Mouse (Mus musculus): ENCODE results near the gene Trim47. TPM values are rescaled to one million over a fixed set of nuclear protein-coding genes. Genes with fewer than 3 reads are reported as not detected.

Gene Trim47
- polyA plus RNA-seq, 1 experiment from 2014 or later = 13.1 TPM

DNA sequence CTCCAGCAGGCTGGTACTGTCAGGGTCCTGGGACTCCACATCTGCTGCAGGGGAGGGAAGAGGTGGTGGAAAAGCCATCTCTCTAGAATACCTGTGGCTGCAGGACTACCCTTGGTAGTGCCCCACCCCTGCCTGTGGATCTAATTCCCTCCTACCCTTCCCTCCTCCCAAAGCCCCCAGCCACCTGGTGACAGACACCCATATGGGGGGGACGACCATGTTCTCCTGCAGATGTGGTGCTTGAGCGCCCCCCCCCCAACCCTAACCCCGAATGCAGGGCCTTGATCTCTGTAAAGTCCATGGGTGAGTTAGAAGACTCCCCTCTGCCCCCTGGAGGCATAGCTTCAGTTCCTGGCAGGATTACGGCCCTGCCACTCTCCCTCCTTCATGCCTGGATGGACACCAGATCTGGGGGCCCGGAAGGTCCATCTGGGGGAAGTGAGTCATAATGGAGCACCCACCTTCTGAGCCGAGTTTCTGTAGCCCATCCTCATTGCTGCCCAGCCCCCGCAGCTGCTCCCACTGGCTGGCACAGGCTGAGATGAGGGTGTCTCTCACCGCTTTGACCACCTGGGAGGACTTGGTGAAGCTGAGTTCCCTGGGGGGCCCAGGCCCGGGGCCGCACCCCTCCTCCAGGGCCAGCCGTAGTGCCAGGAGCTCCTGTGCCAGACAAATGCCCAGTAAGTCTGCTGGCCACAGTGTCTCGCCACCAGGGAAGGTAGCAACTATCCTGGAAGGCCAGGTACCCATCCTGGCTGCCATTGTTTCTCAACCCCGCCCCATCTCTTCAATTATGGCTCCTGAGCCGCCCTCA lies 19.8 kb downstream of the Trim47 start:
- H3K27me3 ChIP-seq (replicated peaks; ENCODE audit: control insufficient read depth, insufficient read depth, low read length) = peaks cover 45% of the 10 kb centered on the region
- no peak overlapping the region for H3K4me2 ChIP-seq (ENCODE audit: low read length)
- DNase-seq (ENCODE audit: low spot score) (no peak), ATAC-seq (replicated peaks; ENCODE audit: low FRiP score, low TSS enrichment, low read depth) (no peak)
- 37% methylated on average over 14 of the region's 14 CpGs for WGBS
- peaks cover 39% of the 10 kb centered on the region for H3K4me1 ChIP-seq (replicated peaks; ENCODE audit: control insufficient read depth, insufficient read depth, low read length)
- no peak overlapping the region for H3K4me3 ChIP-seq (ENCODE audit: low read depth, low read length)
- H3K9me3 ChIP-seq (ENCODE audit: control insufficient read depth, low read length) = no peaks in the 10 kb centered on the region
- no peak overlapping the region for H3K27ac ChIP-seq (ENCODE audit: low read depth)
- no peak overlapping the region for H3K9ac ChIP-seq (ENCODE audit: low read length)
- H3K36me3 ChIP-seq (ENCODE audit: control insufficient read depth, insufficient read depth, low read length) = no peaks in the 10 kb centered on the region

DNA sequence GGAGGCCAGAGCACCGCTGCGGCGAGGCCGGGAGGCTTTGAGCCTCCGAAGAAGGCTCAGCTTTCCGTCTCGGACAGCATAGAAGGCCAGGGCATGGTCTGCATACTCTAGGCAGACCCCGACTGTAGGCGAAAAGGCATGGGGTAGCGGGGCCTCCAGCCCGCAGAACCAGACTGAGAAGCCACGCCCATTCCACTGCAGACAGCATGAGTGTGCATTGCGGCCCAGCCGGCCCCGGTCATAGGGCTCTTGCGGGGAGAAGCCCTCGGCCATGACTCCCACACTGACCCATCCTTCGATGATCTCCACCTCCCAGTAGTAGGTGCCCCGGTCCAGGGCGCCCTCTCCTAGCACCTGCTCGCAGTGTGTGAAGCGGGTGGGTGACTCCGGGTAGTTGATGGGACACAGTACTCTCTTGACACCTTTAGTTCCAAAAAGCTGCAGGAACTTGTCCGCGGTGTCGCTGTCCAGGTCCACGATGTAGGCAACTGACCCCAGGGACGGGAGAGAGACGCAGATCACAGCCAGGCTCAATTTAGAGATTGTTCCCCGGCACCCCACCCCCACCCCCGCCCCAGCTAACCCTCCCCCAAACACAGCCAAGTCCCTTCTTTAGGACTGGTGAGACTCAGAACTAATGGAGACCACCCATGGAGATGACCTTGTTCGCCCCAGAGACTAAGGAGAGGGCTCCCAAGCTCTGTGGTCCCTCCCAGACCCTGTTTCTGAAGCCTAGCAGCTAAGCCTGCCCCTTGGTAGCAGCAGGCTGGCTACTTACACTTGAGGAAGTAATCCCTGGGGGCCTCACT lies 20.7 kb downstream of the Trim47 start:
- Histone ChIP-seq H3K4me3 (ENCODE audit: low read depth, low read length) (0 out of 2 replicates have a peak overlapping the region, but pooled peaks have one; percentile 4), H3K9ac (ENCODE audit: low read length) (0 out of 2 replicates have a peak overlapping the region, but pooled peaks have one; percentile 3), H3K4me2 (ENCODE audit: low read length) (peak overlapping the region; percentile 42), H3K4me1 (replicated peaks; ENCODE audit: control insufficient read depth, insufficient read depth, low read length) (peaks cover 47% of the 10 kb centered on the region), H3K9me3 (ENCODE audit: control insufficient read depth, low read length) (no peaks in the 10 kb centered on the region), H3K27me3 (replicated peaks; ENCODE audit: control insufficient read depth, insufficient read depth, low read length) (peaks cover 45% of the 10 kb centered on the region), H3K27ac (ENCODE audit: low read depth) (no peak overlapping the region), H3K36me3 (ENCODE audit: control insufficient read depth, insufficient read depth, low read length) (no peaks in the 10 kb centered on the region)
- ATAC-seq (replicated peaks; ENCODE audit: low FRiP score, low TSS enrichment, low read depth) (no peak), DNase-seq (ENCODE audit: low spot score) (no peak)
- WGBS = 25% methylated on average over 32 of the region's 32 CpGs

DNA sequence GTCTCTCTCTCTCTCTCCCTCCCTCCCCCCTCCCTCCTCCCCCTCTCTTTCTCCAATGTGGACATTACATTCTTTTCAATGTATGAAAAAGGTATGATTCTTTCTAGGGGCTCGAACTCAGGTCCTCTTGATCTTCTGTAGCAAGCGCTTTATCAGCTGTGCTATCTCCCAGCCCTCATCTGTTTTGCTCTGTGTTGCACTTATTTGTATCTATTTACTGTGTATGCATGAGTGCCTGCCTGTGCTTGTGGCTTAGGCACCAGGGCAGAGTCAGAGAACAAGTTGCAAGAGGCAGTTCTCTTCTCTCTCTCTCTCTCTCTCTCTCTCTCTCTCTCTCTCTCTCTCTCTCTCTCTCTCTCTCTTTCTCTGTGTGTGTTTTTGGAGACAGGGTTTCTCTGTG lies 21.9 kb downstream of the Trim47 start:
- WGBS = 100% methylated on average over 2 of the region's 2 CpGs
- DNase-seq (ENCODE audit: low spot score) (no peak), ATAC-seq (replicated peaks; ENCODE audit: low FRiP score, low TSS enrichment, low read depth) (no peak)
- Histone ChIP-seq H3K4me2 (ENCODE audit: low read length) (no peak overlapping the region), H3K9me3 (ENCODE audit: control insufficient read depth, low read length) (no peaks in the 10 kb centered on the region), H3K27ac (ENCODE audit: low read depth) (no peak overlapping the region), H3K36me3 (ENCODE audit: control insufficient read depth, insufficient read depth, low read length) (no peaks in the 10 kb centered on the region), H3K4me1 (replicated peaks; ENCODE audit: control insufficient read depth, insufficient read depth, low read length) (peaks cover 60% of the 10 kb centered on the region), H3K4me3 (ENCODE audit: low read depth, low read length) (no peak overlapping the region), H3K9ac (ENCODE audit: low read length) (no peak overlapping the region), H3K27me3 (replicated peaks; ENCODE audit: control insufficient read depth, insufficient read depth, low read length) (peaks cover 34% of the 10 kb centered on the region)

DNA sequence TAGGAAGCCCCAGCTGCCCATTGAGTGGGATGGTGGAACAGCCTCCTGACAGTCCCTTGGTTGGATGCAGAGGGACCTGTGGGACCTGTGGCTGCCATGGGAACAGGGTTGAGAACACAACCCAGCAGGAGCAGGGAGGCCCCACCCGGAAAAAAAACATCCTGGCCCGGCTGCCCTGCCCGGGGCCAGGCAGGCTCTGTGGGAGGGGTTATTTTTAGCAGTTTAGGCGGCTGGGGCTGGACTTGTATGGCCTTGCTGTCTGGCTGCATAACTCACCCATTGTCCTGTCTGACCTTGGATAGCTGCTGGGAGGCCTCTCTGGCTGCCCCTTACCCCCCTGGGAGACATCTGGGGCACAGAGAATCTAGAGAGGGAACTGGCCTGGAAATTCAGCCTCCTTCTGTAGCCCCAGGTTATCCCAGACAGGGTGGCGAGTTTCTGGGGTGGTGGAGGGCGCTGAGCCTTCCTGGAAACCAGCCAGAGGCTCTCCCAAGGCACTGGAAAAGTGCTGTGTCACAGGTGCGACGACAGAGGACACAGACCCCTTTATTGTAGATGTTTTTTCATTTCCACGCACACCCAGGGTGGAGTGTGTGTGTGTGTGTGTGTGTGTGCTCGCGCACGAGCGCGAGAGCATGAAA lies 22.9 kb downstream of the Trim47 start:
- H3K4me3 ChIP-seq (ENCODE audit: low read depth, low read length) = no peak overlapping the region
- peak; percentile 74 for DNase-seq (ENCODE audit: low spot score)
- no peaks in the 10 kb centered on the region for H3K9me3 ChIP-seq (ENCODE audit: control insufficient read depth, low read length)
- peak; percentile 50 for ATAC-seq (replicated peaks; ENCODE audit: low FRiP score, low TSS enrichment, low read depth)
- peak overlapping the region; percentile 60 for H3K27ac ChIP-seq (ENCODE audit: low read depth)
- peaks cover 62% of the 10 kb centered on the region for H3K4me1 ChIP-seq (replicated peaks; ENCODE audit: control insufficient read depth, insufficient read depth, low read length)
- no peak overlapping the region for H3K9ac ChIP-seq (ENCODE audit: low read length)
- 0 out of 2 replicates have a peak overlapping the region, but pooled peaks have one; percentile 7 for H3K4me2 ChIP-seq (ENCODE audit: low read length)
- no peaks in the 10 kb centered on the region for H3K36me3 ChIP-seq (ENCODE audit: control insufficient read depth, insufficient read depth, low read length)
- peaks cover 24% of the 10 kb centered on the region for H3K27me3 ChIP-seq (replicated peaks; ENCODE audit: control insufficient read depth, insufficient read depth, low read length)
- 33% methylated on average over 14 of the region's 14 CpGs for WGBS

DNA sequence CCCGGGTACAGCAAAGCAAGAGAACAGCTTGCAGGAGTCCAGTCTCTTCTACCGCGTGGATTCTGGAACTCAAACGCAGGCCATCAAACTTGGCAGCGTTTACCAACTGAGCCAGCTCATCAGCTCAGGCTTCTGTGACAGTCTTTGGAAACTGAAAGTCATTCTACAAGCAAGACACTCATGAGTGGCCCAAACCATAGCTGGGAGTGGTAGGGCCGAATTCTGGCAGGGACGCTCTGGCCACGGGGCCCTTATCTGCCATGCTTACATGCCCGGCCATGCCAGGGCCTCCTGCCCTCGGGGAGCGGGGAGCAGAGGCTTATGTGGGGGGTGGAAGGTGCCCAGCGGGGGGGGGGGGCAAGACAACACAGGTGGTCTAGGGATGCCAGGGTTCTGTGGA lies 23.4 kb downstream of the Trim47 start:
- ATAC-seq (replicated peaks; ENCODE audit: low FRiP score, low TSS enrichment, low read depth) = no peak
- H3K4me3 ChIP-seq (ENCODE audit: low read depth, low read length) = no peak overlapping the region
- no peaks in the 10 kb centered on the region for H3K36me3 ChIP-seq (ENCODE audit: control insufficient read depth, insufficient read depth, low read length)
- peaks cover 19% of the 10 kb centered on the region for H3K27me3 ChIP-seq (replicated peaks; ENCODE audit: control insufficient read depth, insufficient read depth, low read length)
- DNase-seq (ENCODE audit: low spot score) = no peak
- H3K9ac ChIP-seq (ENCODE audit: low read length) = no peak overlapping the region
- WGBS = 71% methylated on average over 12 of the region's 12 CpGs
- peak overlapping the region; percentile 60; the same call in 1 of the 2 replicates for H3K27ac ChIP-seq (ENCODE audit: low read depth)
- no peak overlapping the region for H3K4me2 ChIP-seq (ENCODE audit: low read length)
- peaks cover 63% of the 10 kb centered on the region for H3K4me1 ChIP-seq (replicated peaks; ENCODE audit: control insufficient read depth, insufficient read depth, low read length)
- no peaks in the 10 kb centered on the region for H3K9me3 ChIP-seq (ENCODE audit: control insufficient read depth, low read length)

DNA sequence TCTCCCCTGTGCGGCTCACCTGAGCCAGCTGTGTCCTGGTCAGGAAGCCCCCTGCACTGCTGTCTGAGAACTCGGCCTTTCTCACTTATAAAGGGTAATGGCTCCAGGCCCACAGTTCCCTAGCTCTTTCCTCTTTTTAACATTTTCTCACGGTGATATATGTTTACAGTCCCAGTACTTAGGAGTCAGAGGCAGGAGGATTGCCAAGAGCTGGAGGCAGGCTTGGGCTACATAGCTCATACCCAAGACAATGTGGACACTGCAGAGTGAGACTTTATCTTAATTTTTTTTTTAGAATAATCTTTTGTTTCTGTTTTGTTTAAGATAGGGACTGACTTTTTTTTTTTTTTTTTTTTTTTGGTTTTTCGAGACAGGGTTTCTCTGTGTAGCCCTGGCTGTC lies 24.5 kb downstream of the Trim47 start:
- Histone ChIP-seq H3K36me3 (ENCODE audit: control insufficient read depth, insufficient read depth, low read length) (no peaks in the 10 kb centered on the region), H3K4me3 (ENCODE audit: low read depth, low read length) (no peak overlapping the region), H3K9me3 (ENCODE audit: control insufficient read depth, low read length) (no peaks in the 10 kb centered on the region), H3K9ac (ENCODE audit: low read length) (no peak overlapping the region), H3K27ac (ENCODE audit: low read depth) (peak overlapping the region; percentile 74; the same call in 1 of the 2 replicates), H3K4me1 (replicated peaks; ENCODE audit: control insufficient read depth, insufficient read depth, low read length) (peaks cover 64% of the 10 kb centered on the region), H3K4me2 (ENCODE audit: low read length) (no peak overlapping the region), H3K27me3 (replicated peaks; ENCODE audit: control insufficient read depth, insufficient read depth, low read length) (peaks cover 8% of the 10 kb centered on the region)
- no peak for DNase-seq (ENCODE audit: low spot score)
- no peak for ATAC-seq (replicated peaks; ENCODE audit: low FRiP score, low TSS enrichment, low read depth)
- 58% methylated on average over 3 of the region's 4 CpGs for WGBS

DNA sequence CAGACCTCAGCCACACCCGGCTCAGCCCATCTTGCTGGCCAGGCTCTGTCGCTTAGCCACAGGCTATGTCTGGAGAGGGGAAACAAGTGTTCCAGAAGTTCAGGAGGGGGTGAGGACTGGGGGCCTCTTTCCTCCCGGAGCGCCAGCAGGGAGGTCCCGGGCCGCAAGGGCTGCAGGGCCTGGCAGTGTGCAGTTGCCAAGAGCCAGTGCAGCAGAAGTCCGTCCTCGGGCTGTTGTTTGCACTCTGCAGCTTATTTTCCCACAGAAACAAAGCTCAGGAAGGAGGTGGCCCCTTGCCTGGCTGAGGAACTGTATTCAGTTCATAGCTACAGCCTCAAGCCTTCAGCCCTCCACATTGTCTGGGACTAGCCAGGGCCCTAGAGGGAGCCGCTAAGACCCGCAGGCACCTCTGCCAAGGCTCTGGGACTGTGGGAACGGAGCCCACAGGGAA lies 25.1 kb downstream of the Trim47 start:
- Histone ChIP-seq H3K9me3 (ENCODE audit: control insufficient read depth, low read length) (no peaks in the 10 kb centered on the region), H3K9ac (ENCODE audit: low read length) (peak overlapping the region; percentile 5; the same call in 1 of the 2 replicates), H3K4me2 (ENCODE audit: low read length) (0 out of 2 replicates have a peak overlapping the region, but pooled peaks have one; percentile 6), H3K27me3 (replicated peaks; ENCODE audit: control insufficient read depth, insufficient read depth, low read length) (peaks cover 3% of the 10 kb centered on the region), H3K4me3 (ENCODE audit: low read depth, low read length) (no peak overlapping the region), H3K4me1 (replicated peaks; ENCODE audit: control insufficient read depth, insufficient read depth, low read length) (peaks cover 60% of the 10 kb centered on the region), H3K36me3 (ENCODE audit: control insufficient read depth, insufficient read depth, low read length) (no peaks in the 10 kb centered on the region), H3K27ac (ENCODE audit: low read depth) (peak overlapping the region; percentile 74)
- peak; percentile 70 for DNase-seq (ENCODE audit: low spot score)
- WGBS = 24% methylated on average over 11 of the region's 11 CpGs
- no peak for ATAC-seq (replicated peaks; ENCODE audit: low FRiP score, low TSS enrichment, low read depth)

DNA sequence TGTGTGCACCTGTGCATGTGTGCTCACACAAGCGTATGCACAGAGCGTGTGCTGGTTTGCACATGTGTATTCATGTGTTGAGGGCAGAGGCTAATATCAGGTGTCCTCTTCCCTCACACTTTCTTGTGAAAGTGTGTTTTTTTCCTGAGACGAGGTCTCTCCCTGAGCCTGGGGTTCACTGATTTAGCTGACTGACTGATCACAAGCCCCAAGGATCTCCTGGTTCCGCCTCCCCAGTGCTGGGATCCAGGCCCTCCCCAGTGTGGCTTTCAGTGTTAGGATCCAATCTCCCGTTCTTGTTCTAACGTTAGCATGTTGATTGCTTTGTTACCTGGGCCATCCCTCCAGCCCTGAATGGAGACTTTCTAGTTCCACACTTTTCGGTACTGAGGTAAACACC lies 26.2 kb downstream of the Trim47 start:
- ATAC-seq (replicated peaks; ENCODE audit: low FRiP score, low TSS enrichment, low read depth) = no peak
- Histone ChIP-seq H3K36me3 (ENCODE audit: control insufficient read depth, insufficient read depth, low read length) (no peaks in the 10 kb centered on the region), H3K27ac (ENCODE audit: low read depth) (peak overlapping the region; percentile 74; the same call in 1 of the 2 replicates), H3K4me3 (ENCODE audit: low read depth, low read length) (no peak overlapping the region), H3K9ac (ENCODE audit: low read length) (no peak overlapping the region), H3K9me3 (ENCODE audit: control insufficient read depth, low read length) (0 out of 2 replicates have a peak, but pooled peaks cover 3% of the 10 kb centered on the region), H3K27me3 (replicated peaks; ENCODE audit: control insufficient read depth, insufficient read depth, low read length) (no peaks in the 10 kb centered on the region), H3K4me2 (ENCODE audit: low read length) (no peak overlapping the region), H3K4me1 (replicated peaks; ENCODE audit: control insufficient read depth, insufficient read depth, low read length) (peaks cover 50% of the 10 kb centered on the region)
- 68% methylated on average over 7 of the region's 7 CpGs for WGBS
- no peak for DNase-seq (ENCODE audit: low spot score)
